Mouse (Mus musculus) telencephalon, adult 2 months (tissue): ENCODE data around the gene Myo16.

ENCODE experiments used
- DNase-seq: peaks from one replicate; pipeline ENCODE4 v3.0.0-alpha.2; 2011; ENCODE audit warnings: low read depth, low spot score

Myo16 gene

DNA sequence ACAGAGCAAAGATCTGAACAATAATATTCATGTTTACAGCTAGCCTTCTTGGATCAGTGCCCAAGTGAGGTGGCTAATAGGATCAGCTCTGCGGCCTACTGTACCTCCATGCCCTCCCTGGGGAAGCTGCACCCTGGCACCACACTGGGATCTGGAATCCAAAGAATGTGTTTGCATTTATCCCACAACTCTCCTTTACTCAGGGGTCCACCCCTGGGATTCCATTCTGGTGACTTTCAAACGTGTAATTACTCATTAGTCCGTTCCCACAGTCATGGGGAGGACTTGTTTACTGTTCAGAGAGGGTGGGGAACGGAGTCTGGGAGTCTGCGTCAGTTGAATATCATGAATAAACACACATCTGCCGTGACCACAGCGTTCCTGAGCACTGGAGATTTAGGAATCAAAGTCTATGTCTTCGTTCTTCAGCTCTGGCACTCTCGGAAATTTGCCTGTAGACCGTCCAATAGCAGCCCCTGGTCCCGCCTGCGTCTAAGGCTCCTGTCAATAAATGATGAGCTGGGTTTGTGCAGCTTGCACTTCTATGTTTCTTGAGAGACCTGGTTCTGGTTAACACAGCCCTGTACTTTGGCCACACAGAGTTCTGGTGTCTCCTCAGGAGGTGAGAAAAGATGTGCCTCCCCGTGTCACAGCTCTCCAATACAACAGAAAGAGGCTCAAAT, 511.3 kb downstream of the Myo16 start:
- no peak for DNase-seq

DNA sequence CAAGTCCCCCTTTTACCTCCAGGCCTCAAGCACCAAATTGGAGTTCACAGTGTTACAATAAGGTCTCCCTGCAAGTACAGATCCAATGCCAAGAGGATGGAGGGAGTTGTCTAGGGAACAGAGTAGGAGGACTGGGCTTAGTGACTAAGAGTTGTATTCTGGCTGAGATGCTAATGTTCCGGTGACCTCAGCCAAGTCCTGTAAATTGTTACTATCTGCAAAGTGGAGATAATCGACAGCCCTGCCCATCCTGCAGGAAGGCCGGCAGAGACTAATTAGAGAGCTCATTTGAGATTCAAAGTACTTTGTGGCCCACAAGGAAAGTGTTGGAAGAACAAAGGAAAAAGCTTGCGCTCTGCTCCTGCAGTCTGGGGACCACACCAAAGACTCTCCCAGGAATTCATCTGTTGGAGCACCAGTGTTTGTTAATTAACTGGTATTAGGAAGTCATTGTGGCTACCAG, 512.1 kb downstream of the Myo16 start:
- DNase-seq = no peak

GRCm38 (mm10) chr8:10671862-10672548, 518.3 kb downstream of the Myo16 start:
- no peak for DNase-seq

DNA sequence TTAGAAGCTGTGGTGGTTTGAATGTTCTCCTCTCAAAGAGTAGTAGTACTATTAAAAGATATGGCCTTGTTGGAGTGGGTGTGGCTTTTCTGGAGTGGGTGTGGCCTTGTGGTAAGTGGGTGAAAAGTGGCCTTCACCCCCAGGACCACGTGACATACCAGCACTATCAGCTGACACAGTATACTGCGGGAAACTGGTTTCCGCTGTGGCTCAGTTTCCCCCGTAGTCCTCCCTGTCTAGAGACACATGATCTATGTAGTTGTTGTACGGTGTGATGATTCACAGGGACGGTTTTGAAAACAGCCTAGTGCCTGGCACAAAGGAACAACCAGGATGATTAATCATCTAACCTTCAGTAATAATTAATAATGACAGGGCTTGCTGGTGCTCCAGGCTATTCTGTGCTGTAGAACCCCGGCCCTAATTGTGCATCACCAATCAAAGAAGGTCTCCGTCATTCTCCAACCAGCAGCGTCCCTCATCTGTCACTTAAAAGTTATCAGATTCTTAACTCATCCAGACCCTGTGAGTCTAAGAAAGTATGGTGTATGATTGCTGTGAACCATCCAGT, 524.2 kb downstream of the Myo16 start:
- DNase-seq = no peak

DNA sequence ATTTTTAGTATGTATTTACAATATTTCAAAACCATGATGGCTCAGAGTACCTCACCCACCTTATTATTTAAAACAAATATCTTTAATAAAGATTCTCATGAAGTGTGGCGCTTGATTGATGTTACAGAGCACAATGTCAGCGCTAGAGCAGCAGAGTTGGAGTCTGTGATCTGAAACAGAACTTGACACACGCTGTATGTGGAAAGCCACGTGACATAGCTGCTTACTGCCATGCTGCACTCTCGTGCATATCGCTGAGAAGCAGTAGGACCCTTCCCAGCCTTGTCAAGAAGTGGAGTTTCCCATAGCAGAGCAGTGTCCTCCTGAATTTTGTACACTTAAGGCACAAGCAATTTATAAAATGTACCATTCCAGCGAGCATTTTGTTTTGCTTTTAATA, 528.2 kb downstream of the Myo16 start:
- DNase-seq = no peak

- no peak for DNase-seq
Measured at GRCm38 (mm10) chr8:10683088-10683487, 529.4 kb downstream of the Myo16 start.
